Mouse (Mus musculus): Measurements from ENCODE around the gene Pdyn. TPM values are rescaled to one million over a fixed set of nuclear protein-coding genes. Genes with fewer than 3 reads are reported as not detected.

Pdyn gene
- polyA plus RNA-seq, 1 experiment = not detected

- no peaks in the 10 kb centered on the region for H3K36me3 ChIP-seq (ENCODE audit: control insufficient read depth, insufficient read depth, low read length)
- no peak overlapping the region for H3K4me3 ChIP-seq (ENCODE audit: insufficient read depth, low read depth, low read length)
- TF ChIP-seq POLR2A (IDR thresholded peaks at IDR 0.05; ENCODE audit: low read depth, low read length) (no peak), CTCF (conservative IDR thresholded peaks at IDR 0.05; ENCODE audit: insufficient read depth, insufficient read length, low read depth, low read length) (no peak)
- WGBS = 86% methylated on average over 3 of the region's 3 CpGs
- H3K4me1 ChIP-seq (ENCODE audit: control insufficient read depth, insufficient read depth, low read length) = no peaks in the 10 kb centered on the region
- no peak for DNase-seq
- H3K27me3 ChIP-seq (replicated peaks; ENCODE audit: control insufficient read depth, insufficient read depth, low read length) = no peaks in the 10 kb centered on the region
- H3K27ac ChIP-seq (ENCODE audit: insufficient read depth, low read depth, low read length) = no peak overlapping the region
These were observed 19.4 kb downstream of the Pdyn start for GRCm38 (mm10) chr2:129680236-129680635.

GRCm38 (mm10) chr2:129679066-129679465 is 20.6 kb downstream of the Pdyn start:
- WGBS = 77% methylated on average over 5 of the region's 5 CpGs
- TF ChIP-seq POLR2A (IDR thresholded peaks at IDR 0.05; ENCODE audit: low read depth, low read length) (no peak), CTCF (conservative IDR thresholded peaks at IDR 0.05; ENCODE audit: insufficient read depth, insufficient read length, low read depth, low read length) (no peak)
- Histone ChIP-seq H3K27me3 (replicated peaks; ENCODE audit: control insufficient read depth, insufficient read depth, low read length) (no peaks in the 10 kb centered on the region), H3K27ac (ENCODE audit: insufficient read depth, low read depth, low read length) (no peak overlapping the region), H3K36me3 (ENCODE audit: control insufficient read depth, insufficient read depth, low read length) (no peaks in the 10 kb centered on the region), H3K4me3 (ENCODE audit: insufficient read depth, low read depth, low read length) (no peak overlapping the region), H3K4me1 (ENCODE audit: control insufficient read depth, insufficient read depth, low read length) (no peaks in the 10 kb centered on the region)
- DNase-seq = no peak

GRCm38 (mm10) chr2:129677664-129678063 is 22.0 kb downstream of the Pdyn start:
- WGBS = 14% methylated on average over 2 of the region's 2 CpGs
- Histone ChIP-seq H3K4me1 (ENCODE audit: control insufficient read depth, insufficient read depth, low read length) (no peaks in the 10 kb centered on the region), H3K4me3 (ENCODE audit: insufficient read depth, low read depth, low read length) (no peak overlapping the region), H3K27ac (ENCODE audit: insufficient read depth, low read depth, low read length) (no peak overlapping the region), H3K36me3 (ENCODE audit: control insufficient read depth, insufficient read depth, low read length) (no peaks in the 10 kb centered on the region), H3K27me3 (replicated peaks; ENCODE audit: control insufficient read depth, insufficient read depth, low read length) (no peaks in the 10 kb centered on the region)
- DNase-seq = no peak
- no peak for TF ChIP-seq CTCF (conservative IDR thresholded peaks at IDR 0.05; ENCODE audit: insufficient read depth, insufficient read length, low read depth, low read length)
- no peak for TF ChIP-seq POLR2A (IDR thresholded peaks at IDR 0.05; ENCODE audit: low read depth, low read length)

DNA sequence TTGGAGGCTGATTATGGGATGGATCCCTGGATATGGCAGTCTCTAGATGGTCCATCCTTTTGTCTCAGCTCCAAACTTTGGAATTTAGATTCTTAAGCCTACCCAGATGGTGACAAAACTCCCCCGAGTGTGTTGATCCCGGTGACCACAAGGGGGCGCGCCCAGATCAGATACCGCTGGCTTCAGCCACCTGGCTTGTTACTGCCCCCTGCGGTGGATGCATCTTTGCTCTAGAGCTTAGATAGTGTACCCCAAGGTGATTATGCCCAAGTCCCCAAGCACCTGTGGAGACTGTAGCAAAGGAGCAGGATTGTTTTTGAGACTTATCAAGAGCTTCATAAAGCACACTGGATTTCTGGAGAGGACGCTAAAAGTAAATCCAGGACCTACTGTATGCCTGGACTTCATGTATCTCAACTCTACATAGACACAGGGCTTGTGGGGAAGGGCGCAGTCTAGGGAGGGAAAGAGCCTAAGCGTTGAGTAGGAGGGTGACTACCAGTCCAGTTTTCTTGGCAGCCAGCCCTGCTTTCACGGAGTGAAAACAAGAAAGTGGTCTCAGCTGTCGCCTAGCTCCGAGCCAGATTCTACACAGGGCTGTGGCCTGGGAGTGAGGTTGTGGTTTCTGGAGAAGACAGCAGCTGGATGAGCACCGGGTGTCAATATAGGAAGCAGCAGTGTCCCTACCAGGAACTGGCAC is 24.6 kb downstream of the Pdyn start:
- Histone ChIP-seq H3K4me3 (ENCODE audit: insufficient read depth, low read depth, low read length) (no peak overlapping the region), H3K27me3 (replicated peaks; ENCODE audit: control insufficient read depth, insufficient read depth, low read length) (no peaks in the 10 kb centered on the region), H3K27ac (ENCODE audit: insufficient read depth, low read depth, low read length) (no peak overlapping the region), H3K4me1 (ENCODE audit: control insufficient read depth, insufficient read depth, low read length) (no peaks in the 10 kb centered on the region), H3K36me3 (ENCODE audit: control insufficient read depth, insufficient read depth, low read length) (no peaks in the 10 kb centered on the region)
- DNase-seq = peak; percentile 73
- TF ChIP-seq CTCF (conservative IDR thresholded peaks at IDR 0.05; ENCODE audit: insufficient read depth, insufficient read length, low read depth, low read length) = peak; percentile 97
- TF ChIP-seq POLR2A (IDR thresholded peaks at IDR 0.05; ENCODE audit: low read depth, low read length) = no peak
- 32% methylated on average over 13 of the region's 13 CpGs for WGBS

DNA sequence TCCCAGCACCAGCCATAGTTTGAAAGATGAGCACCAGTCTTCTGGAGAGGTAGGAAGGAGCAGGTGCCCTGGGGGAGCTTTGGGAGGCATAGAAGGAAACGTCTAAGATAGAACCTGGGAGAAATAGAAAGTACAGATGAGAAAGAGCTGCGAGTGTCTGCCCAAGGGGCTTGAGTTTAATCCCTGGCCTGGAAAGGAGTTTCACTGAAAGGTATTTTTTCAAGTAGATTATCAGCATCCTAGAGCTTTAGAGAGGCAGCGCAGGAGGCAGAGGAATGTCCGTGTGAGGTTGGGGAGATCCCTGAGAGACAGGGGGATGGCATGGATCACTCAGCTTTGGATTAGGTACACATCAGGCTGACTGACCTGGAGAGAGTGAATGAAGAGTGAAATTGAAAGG is 27.7 kb downstream of the Pdyn start:
- no peak overlapping the region for H3K4me3 ChIP-seq (ENCODE audit: insufficient read depth, low read depth, low read length)
- no peaks in the 10 kb centered on the region for H3K27me3 ChIP-seq (replicated peaks; ENCODE audit: control insufficient read depth, insufficient read depth, low read length)
- no peaks in the 10 kb centered on the region for H3K36me3 ChIP-seq (ENCODE audit: control insufficient read depth, insufficient read depth, low read length)
- no peak overlapping the region for H3K27ac ChIP-seq (ENCODE audit: insufficient read depth, low read depth, low read length)
- no peak for DNase-seq
- 74% methylated on average over 4 of the region's 4 CpGs for WGBS
- TF ChIP-seq POLR2A (IDR thresholded peaks at IDR 0.05; ENCODE audit: low read depth, low read length) (no peak), CTCF (conservative IDR thresholded peaks at IDR 0.05; ENCODE audit: insufficient read depth, insufficient read length, low read depth, low read length) (no peak)
- H3K4me1 ChIP-seq (ENCODE audit: control insufficient read depth, insufficient read depth, low read length) = no peaks in the 10 kb centered on the region

GRCm38 (mm10) chr2:129662484-129662883 is 37.2 kb downstream of the Pdyn start:
- Histone ChIP-seq H3K4me1 (ENCODE audit: control insufficient read depth, insufficient read depth, low read length) (peaks cover 6% of the 10 kb centered on the region), H3K27ac (ENCODE audit: insufficient read depth, low read depth, low read length) (no peak overlapping the region), H3K36me3 (ENCODE audit: control insufficient read depth, insufficient read depth, low read length) (no peaks in the 10 kb centered on the region), H3K27me3 (replicated peaks; ENCODE audit: control insufficient read depth, insufficient read depth, low read length) (no peaks in the 10 kb centered on the region), H3K4me3 (ENCODE audit: insufficient read depth, low read depth, low read length) (no peak overlapping the region)
- TF ChIP-seq POLR2A (IDR thresholded peaks at IDR 0.05; ENCODE audit: low read depth, low read length) (no peak), CTCF (conservative IDR thresholded peaks at IDR 0.05; ENCODE audit: insufficient read depth, insufficient read length, low read depth, low read length) (no peak)
- no peak for DNase-seq
- 68% methylated on average over 4 of the region's 4 CpGs for WGBS

DNA sequence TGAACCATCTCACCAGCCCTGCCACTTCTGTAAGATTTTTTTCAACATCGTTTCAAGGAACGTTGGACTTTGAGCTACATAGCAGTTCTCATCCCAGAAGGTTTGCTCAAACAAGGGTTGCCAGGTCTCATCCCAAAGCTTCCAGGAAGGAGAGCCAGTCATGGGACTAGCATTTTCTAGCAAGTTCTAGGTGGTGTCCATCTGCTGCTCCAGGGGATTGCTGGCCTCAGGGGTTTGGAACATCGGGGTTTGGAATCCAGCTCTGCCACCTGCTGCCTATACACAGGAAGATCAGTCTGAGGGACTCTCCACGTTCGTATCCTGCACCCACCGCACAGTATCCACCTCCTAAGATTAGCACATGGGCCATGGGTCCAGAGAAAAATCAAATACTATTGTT is 39.6 kb downstream of the Pdyn start:
- TF ChIP-seq CTCF (conservative IDR thresholded peaks at IDR 0.05; ENCODE audit: insufficient read depth, insufficient read length, low read depth, low read length) (peak; percentile 47; the same call in 1 of the 2 replicates), POLR2A (IDR thresholded peaks at IDR 0.05; ENCODE audit: low read depth, low read length) (no peak)
- DNase-seq = peak; percentile 81
- Histone ChIP-seq H3K27ac (ENCODE audit: insufficient read depth, low read depth, low read length) (no peak overlapping the region), H3K36me3 (ENCODE audit: control insufficient read depth, insufficient read depth, low read length) (no peaks in the 10 kb centered on the region), H3K4me3 (ENCODE audit: insufficient read depth, low read depth, low read length) (no peak overlapping the region), H3K4me1 (ENCODE audit: control insufficient read depth, insufficient read depth, low read length) (peaks cover 6% of the 10 kb centered on the region), H3K27me3 (replicated peaks; ENCODE audit: control insufficient read depth, insufficient read depth, low read length) (no peaks in the 10 kb centered on the region)
- WGBS = 43% methylated on average over 6 of the region's 6 CpGs

Data from kidney, adult 2 months (tissue).